In genomic region chr8:104628402-104628801, GRCm38 (mm10) we compare ENCODE assay signal across 27 mouse cellular contexts. TPM values are rescaled to one million over a fixed set of nuclear protein-coding genes. Genes with fewer than 3 reads are reported as not detected.
DNase-seq lines count a peak whose midpoint lies in the region; ATAC-seq and TF ChIP-seq lines count a peak whose summit lies in the region.
"Had no signal": no experiment of that assay in that cellular context is flagged by ENCODE, and none has a peak within 500 bp of the region (broad histone marks: within the 10 kb centered on the region; RNA-seq: fewer than 3 reads in every experiment).

No protein-coding gene starts in this region.

- ATAC-seq in heart, embryonic 15.5 days (replicated peaks; ENCODE audit: insufficient number of reproducible peaks, insufficient read depth, low FRiP score, low read depth), result no peak
- no peak for ATAC-seq in liver, postnatal 0 days
- ATAC-seq: forebrain, embryonic 13.5 days; midbrain, embryonic 16.5 days had no signal

- H3K9me3 ChIP-seq in heart, embryonic 15.5 days (replicated peaks), result no peaks in the 10 kb centered on the region
- no peaks in the 10 kb centered on the region for H3K9me3 ChIP-seq in liver, postnatal 0 days (ENCODE audit: low read length)
- H3K9me3 ChIP-seq: embryonic facial prominence, embryonic 12.5 days; forebrain, embryonic 13.5 days; G1E; neural tube, embryonic 15.5 days had no signal

- H3K27me3 ChIP-seq in heart, embryonic 15.5 days, result no peaks in the 10 kb centered on the region
- H3K27me3 ChIP-seq in liver, postnatal 0 days (ENCODE audit: insufficient read depth, low read length), result peaks cover 17% of the 10 kb centered on the region

- peaks cover 60% of the 10 kb centered on the region for H3K4me1 ChIP-seq in heart, embryonic 15.5 days (replicated peaks)
- peaks cover 4% of the 10 kb centered on the region for H3K4me1 ChIP-seq in liver, postnatal 0 days (ENCODE audit: insufficient read depth)

- peak overlapping the region; percentile 75 for H3K27ac ChIP-seq in gastrocnemius, adult 2 months
- peak overlapping the region; percentile 95 for H3K27ac ChIP-seq in heart, embryonic 15.5 days
- no peak overlapping the region for H3K27ac ChIP-seq in liver, postnatal 0 days (ENCODE audit: low read depth)
- H3K27ac ChIP-seq: embryonic facial prominence, embryonic 12.5 days; forebrain, embryonic 13.5 days; hindbrain, embryonic 14.5 days; neural tube, embryonic 15.5 days; stomach, postnatal 0 days had no signal

- WGBS in heart, embryonic 15.5 days, result 85% methylated on average over 21 of the region's 21 CpGs
- WGBS in liver, postnatal 0 days (ENCODE audit: insufficient replicate concordance), result 88% methylated on average over 21 of the region's 21 CpGs

- peak overlapping the region; percentile 82; the same call in 1 of the 2 replicates for H3K9ac ChIP-seq in heart, embryonic 15.5 days
- H3K9ac ChIP-seq in liver, postnatal 0 days (replicated peaks), result no peak overlapping the region
- H3K9ac ChIP-seq: embryonic facial prominence, embryonic 12.5 days; forebrain, embryonic 13.5 days; hindbrain, embryonic 14.5 days; neural tube, embryonic 15.5 days had no signal

- H3K4me3 ChIP-seq in gastrocnemius, adult 2 months, result no peak overlapping the region
- peak overlapping the region; percentile 75 for H3K4me3 ChIP-seq in heart, embryonic 15.5 days
- no peak overlapping the region for H3K4me3 ChIP-seq in liver, postnatal 0 days (ENCODE audit: low read depth, low read length)
- H3K4me3 ChIP-seq: embryonic facial prominence, embryonic 12.5 days; erythroblast, embryonic 14.5 days; forebrain, embryonic 13.5 days; neural tube, embryonic 15.5 days had no signal

- TF ChIP-seq CTCF in gastrocnemius, adult 2 months (IDR thresholded peaks at IDR 0.05), result no peak
- no peak for TF ChIP-seq CTCF in liver, postnatal 0 days (IDR thresholded peaks at IDR 0.05; ENCODE audit: low read depth)

- TF ChIP-seq EP300 in liver, postnatal 0 days (IDR thresholded peaks at IDR 0.05; ENCODE audit: low read depth), result no peak

- H3K4me2 ChIP-seq in heart, embryonic 15.5 days, result peak overlapping the region; percentile 65
- H3K4me2 ChIP-seq in liver, postnatal 0 days (ENCODE audit: low read depth, low read length), result no peak overlapping the region
- H3K4me2 ChIP-seq: embryonic facial prominence, embryonic 12.5 days; forebrain, embryonic 13.5 days; hindbrain, embryonic 14.5 days; liver, embryonic 11.5 days; neural tube, embryonic 15.5 days had no signal

- peaks cover 11% of the 10 kb centered on the region; the same call in 1 of the 2 replicates for H3K36me3 ChIP-seq in heart, embryonic 15.5 days
- H3K36me3 ChIP-seq in liver, postnatal 0 days (replicated peaks; ENCODE audit: insufficient read depth, low read length), result no peaks in the 10 kb centered on the region
- H3K36me3 ChIP-seq: embryonic facial prominence, embryonic 12.5 days; neural tube, embryonic 15.5 days had no signal

- no peak for DNase-seq in gastrocnemius, adult 2 months
- no peak for DNase-seq in gastrocnemius, postnatal 14 days
- DNase-seq in ovary, postnatal 36 days (ENCODE audit: low spot score), result peak; percentile 2
- no peak for DNase-seq in ovary, postnatal 14 days (ENCODE audit: low spot score)
- DNase-seq in liver, postnatal 0 days, result no peak
- no peak for DNase-seq in embryo, embryonic 10 days (ENCODE audit: low spot score)
- DNase-seq: cerebellum, adult 18-20 months; gastrocnemius, postnatal 36 days; kidney, adult 9 months; lung, adult 2 months; lung, postnatal 36 days; thymus, postnatal 14 days had no signal

- intact Hi-C loops in gastrocnemius, adult 2 months (cut with DNase I), result no loop called here
- intact Hi-C loops in gastrocnemius, postnatal 14 days (cut with DNase I; ENCODE audit: low total_unique reads), result no loop called here

RNA-seq across cellular contexts. Expression of gene Rrad, which starts 2.7 kb away (rescaled TPM):
- total RNA-seq in gastrocnemius, adult 2 months (2021), result 1 to 10 TPM; 2.8 to 3.1 TPM
- 10 to 100 TPM in 1 of 2 experiments, 1 to 10 TPM in 1; 3.7 to 15.5 TPM for total RNA-seq in gastrocnemius, postnatal 14 days (2021)
- 272 and 277 TPM in 2 replicates for polyA plus RNA-seq in heart, embryonic 15.5 days (2015; fragmentation: Nextera tagmentation; extraction: Ambion mirVana)
- 0.49 and 0.63 TPM in 2 replicates for polyA plus RNA-seq in liver, postnatal 0 days (2015; fragmentation: Nextera tagmentation; extraction: Ambion mirVana)

RNA-seq across cellular contexts. Expression of gene Cdh16, which starts 4.2 kb away (rescaled TPM):
- not detected for total RNA-seq in gastrocnemius, adult 2 months (2021)
- total RNA-seq in gastrocnemius, postnatal 14 days (2021), result not detected
- polyA plus RNA-seq in heart, embryonic 15.5 days (2015; fragmentation: Nextera tagmentation; extraction: Ambion mirVana), result 17.7 and 20.2 TPM in 2 replicates
- polyA plus RNA-seq in liver, postnatal 0 days (2015; fragmentation: Nextera tagmentation; extraction: Ambion mirVana), result 0.06 and 0.44 TPM in 2 replicates
- total RNA-seq: gastrocnemius, postnatal 36 days; layer of hippocampus, postnatal 14 days; megakaryocyte-erythroid progenitor cell, adult 5-6 weeks had no signal
- polyA plus RNA-seq: cortical plate, adult 2 months; embryonic facial prominence, embryonic 12.5 days; erythroblast, embryonic 14.5 days; forebrain, embryonic 13.5 days; frontal cortex, adult 2 months; G1E; hindbrain, embryonic 14.5 days; limb, embryonic 11.5 days; midbrain, embryonic 16.5 days; neural tube, embryonic 15.5 days had no signal

RNA-seq across cellular contexts. Expression of gene Ciao2b, which starts 13.4 kb away (rescaled TPM):
- 10 to 100 TPM; 33.8 to 42.3 TPM for total RNA-seq in gastrocnemius, adult 2 months (2021)
- total RNA-seq in gastrocnemius, postnatal 14 days (2021), result 10 to 100 TPM; 27.1 to 32.0 TPM
- 158 and 190 TPM in 2 replicates for polyA plus RNA-seq in heart, embryonic 15.5 days (2015; fragmentation: Nextera tagmentation; extraction: Ambion mirVana)
- 32.0 and 34.9 TPM in 2 replicates for polyA plus RNA-seq in liver, postnatal 0 days (2015; fragmentation: Nextera tagmentation; extraction: Ambion mirVana)

RNA-seq across cellular contexts. Expression of gene Pdp2, which starts 37.2 kb away (rescaled TPM):
- total RNA-seq in gastrocnemius, adult 2 months (2021), result 1 to 10 TPM; 4.0 to 4.6 TPM
- 1 to 10 TPM; 3.9 to 4.7 TPM for total RNA-seq in gastrocnemius, postnatal 14 days (2021)
- polyA plus RNA-seq in heart, embryonic 15.5 days (2015; fragmentation: Nextera tagmentation; extraction: Ambion mirVana), result 5.8 and 7.3 TPM in 2 replicates
- 10.0 and 10.1 TPM in 2 replicates for polyA plus RNA-seq in liver, postnatal 0 days (2015; fragmentation: Nextera tagmentation; extraction: Ambion mirVana)
